Mouse (Mus musculus): ENCODE results near the gene Lsmem1. TPM values are rescaled to one million over a fixed set of nuclear protein-coding genes. Genes with fewer than 3 reads are reported as not detected.

Gene Lsmem1
- total and polyA plus RNA-seq, 3 experiments: not detected

DNA sequence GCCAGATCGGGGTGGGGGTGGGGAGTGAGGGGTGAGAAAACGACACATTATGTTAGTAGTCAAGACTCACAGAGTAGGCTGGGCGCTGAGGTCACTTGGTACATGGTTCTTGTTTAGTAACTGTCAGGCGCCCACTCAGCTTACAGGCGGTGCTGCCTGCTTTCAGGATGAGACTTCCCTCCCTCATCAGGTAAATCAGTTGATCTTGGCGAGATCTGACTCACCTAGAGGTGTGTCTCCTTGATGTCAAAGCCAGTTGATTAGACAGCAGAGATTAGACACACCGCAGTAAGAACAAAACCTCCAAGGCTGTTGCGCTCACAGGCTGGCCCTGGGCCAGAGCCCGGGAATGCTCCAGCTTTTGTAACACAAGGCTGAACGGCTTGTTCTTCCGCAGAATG, 44.5 kb upstream of the Lsmem1 start:
- in situ Hi-C loops (cut with MboI; ENCODE audit: low pct_ligation_motif_present, low pct_unique_long_range_greater_than_20kb, low sequenced_read_pairs): no loop called here
- dilution Hi-C loops (cut with MboI; ENCODE audit: extremely low pct_ligation_motif_present, extremely low pct_unique_long_range_greater_than_20kb, low sequenced_read_pairs): no loop called here

DNA sequence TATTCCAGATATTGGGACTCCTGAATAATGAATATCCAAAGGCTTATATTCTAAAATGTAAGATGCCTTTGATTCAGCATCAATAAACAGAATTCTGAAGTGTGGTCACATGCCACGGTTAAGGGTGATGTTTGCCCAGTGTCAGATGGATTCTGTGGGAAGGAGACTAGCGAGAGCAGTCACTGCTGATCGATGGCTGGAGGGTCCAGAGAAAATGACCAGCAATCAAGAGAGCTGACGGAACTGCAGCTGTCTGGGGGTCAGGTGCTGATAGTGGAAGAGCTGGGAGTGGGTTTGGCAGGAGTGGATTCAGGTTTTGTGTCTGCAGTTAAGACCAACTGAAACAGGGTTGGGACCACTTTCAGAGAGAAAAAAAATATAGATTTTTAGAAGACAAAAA, 44.0 kb upstream of the Lsmem1 start:
- no peak overlapping the region for H3K27ac ChIP-seq (ENCODE audit: insufficient read depth, low read depth)
- no peak for DNase-seq (ENCODE audit: extremely low read depth)
- H3K27me3 ChIP-seq (replicated peaks): no peaks in the 10 kb centered on the region
- in situ Hi-C loops (cut with MboI; ENCODE audit: low pct_ligation_motif_present, low pct_unique_long_range_greater_than_20kb, low sequenced_read_pairs) (no loop called here), dilution Hi-C loops (cut with MboI; ENCODE audit: extremely low pct_ligation_motif_present, extremely low pct_unique_long_range_greater_than_20kb, low sequenced_read_pairs) (no loop called here)
- no peak overlapping the region for H3K4me3 ChIP-seq (replicated peaks in 1 of 3; ENCODE audit: low read depth in 2 of 3, low read length in 2 of 3, poor library complexity in 1 of 3)
- no peak overlapping the region for H3K4me2 ChIP-seq (ENCODE audit: insufficient read depth, low read depth, poor library complexity, severe bottlenecking)
- no peaks in the 10 kb centered on the region for H3K79me2 ChIP-seq (replicated peaks; ENCODE audit: control insufficient read depth, extremely low read depth, insufficient read depth, poor library complexity, severe bottlenecking)
- H3K9me3 ChIP-seq (replicated peaks; ENCODE audit: low read length): no peaks in the 10 kb centered on the region
- TF ChIP-seq KAT2A (IDR thresholded peaks at IDR 0.05; ENCODE audit: insufficient replicate concordance, low read length) (no peak), ZNF384 (IDR thresholded peaks at IDR 0.05; ENCODE audit: low read depth, low read length) (no peak), PAX5 (IDR thresholded peaks at IDR 0.05; ENCODE audit: low read length) (no peak), RAD21 (IDR thresholded peaks at IDR 0.05; ENCODE audit: low read depth, low read length) (no peak), CHD2 (IDR thresholded peaks at IDR 0.05; ENCODE audit: low read length) (no peak), TCF12 (IDR thresholded peaks at IDR 0.05; ENCODE audit: low read depth, low read length) (no peak), MYC (IDR thresholded peaks at IDR 0.05; ENCODE audit: low read depth, low read length) (no peak), GABPA (IDR thresholded peaks at IDR 0.05; ENCODE audit: insufficient replicate concordance, low read depth, low read length) (no peak)
- no peaks in the 10 kb centered on the region for H3K36me3 ChIP-seq (replicated peaks in 1 of 2; ENCODE audit: control insufficient read depth in 1 of 2, insufficient read depth in 1 of 2, low read length in 1 of 2)
- no peak overlapping the region for H3K9ac ChIP-seq (ENCODE audit: insufficient read depth, low read depth)
- peaks cover 15 to 24% of the 10 kb centered on the region in 2 experiments for H3K4me1 ChIP-seq (ENCODE audit: control insufficient read depth in 1 of 2, insufficient read depth in 2 of 2)

More for the DNA sequence above, 44.5 kb upstream of the Lsmem1 start:
- Histone ChIP-seq H3K79me2 (replicated peaks; ENCODE audit: control insufficient read depth, extremely low read depth, insufficient read depth, poor library complexity, severe bottlenecking) (no peaks in the 10 kb centered on the region), H3K36me3 (replicated peaks in 1 of 2; ENCODE audit: control insufficient read depth in 1 of 2, insufficient read depth in 1 of 2, low read length in 1 of 2) (no peaks in the 10 kb centered on the region), H3K9me3 (replicated peaks; ENCODE audit: low read length) (no peaks in the 10 kb centered on the region), H3K4me1 (ENCODE audit: control insufficient read depth in 1 of 2, insufficient read depth in 2 of 2) (peaks cover 18 to 30% of the 10 kb centered on the region in 2 experiments), H3K27ac (ENCODE audit: insufficient read depth, low read depth) (no peak overlapping the region), H3K27me3 (replicated peaks) (no peaks in the 10 kb centered on the region), H3K4me3 (replicated peaks in 1 of 3; ENCODE audit: low read depth in 2 of 3, low read length in 2 of 3, poor library complexity in 1 of 3) (no peak overlapping the region), H3K9ac (ENCODE audit: insufficient read depth, low read depth) (no peak overlapping the region), H3K4me2 (ENCODE audit: insufficient read depth, low read depth, poor library complexity, severe bottlenecking) (no peak overlapping the region)
- no peak for DNase-seq (ENCODE audit: extremely low read depth)
- TF ChIP-seq USF2 (conservative IDR thresholded peaks at IDR 0.05; ENCODE audit: low read depth, low read length) (no peak), CHD2 (IDR thresholded peaks at IDR 0.05; ENCODE audit: low read length) (no peak), KAT2A (IDR thresholded peaks at IDR 0.05; ENCODE audit: insufficient replicate concordance, low read length) (no peak), MEF2A (IDR thresholded peaks at IDR 0.05; ENCODE audit: borderline replicate concordance, low read depth, low read length) (no peak), IRF4 (IDR thresholded peaks at IDR 0.05; ENCODE audit: low read depth, low read length) (no peak), JUND (conservative IDR thresholded peaks at IDR 0.05; ENCODE audit: low read depth, low read length) (no peak), CTCF (conservative IDR thresholded peaks at IDR 0.05 in 1 of 2, IDR thresholded peaks at IDR 0.05 in 1 of 2; ENCODE audit: low read depth in 2 of 2, low read length in 2 of 2) (no peak), SIN3A (IDR thresholded peaks at IDR 0.05; ENCODE audit: low read length) (no peak), MYC (IDR thresholded peaks at IDR 0.05; ENCODE audit: low read depth, low read length) (no peak), UBTF (IDR thresholded peaks at IDR 0.05; ENCODE audit: low read depth, low read length) (no peak), E2F4 (IDR thresholded peaks at IDR 0.05; ENCODE audit: insufficient replicate concordance, low read depth, low read length) (no peak), ELF1 (IDR thresholded peaks at IDR 0.05; ENCODE audit: low read depth, low read length) (no peak), CHD1 (IDR thresholded peaks at IDR 0.05; ENCODE audit: low read depth, low read length) (no peak)
